11 mouse cellular contexts compared by ENCODE assay signal in genomic region chr12:117627311-117627710, GRCm38 (mm10).
DNase-seq lines count a peak whose midpoint lies in the region; ATAC-seq and TF ChIP-seq lines count a peak whose summit lies in the region.
"Had no signal": no experiment of that assay in that cellular context is flagged by ENCODE, and none has a peak within 500 bp of the region (broad histone marks: within the 10 kb centered on the region; RNA-seq: fewer than 3 reads in every experiment).

No protein-coding gene starts in this region.

- no peaks in the 10 kb centered on the region for H3K4me1 ChIP-seq in kidney, adult 2 months (ENCODE audit: control insufficient read depth, insufficient read depth, low read length)
- peaks cover 3% of the 10 kb centered on the region; the same call in 1 of the 2 replicates for H3K4me1 ChIP-seq in hindbrain, postnatal 0 days (ENCODE audit: insufficient read depth, low read length)
- H3K4me1 ChIP-seq in midbrain, embryonic 16.5 days (ENCODE audit: control insufficient read depth, insufficient read depth, low read length) = peaks cover 8% of the 10 kb centered on the region; the same call in 1 of the 2 replicates

- peak; percentile 82 for ATAC-seq in hindbrain, postnatal 0 days
- ATAC-seq in midbrain, embryonic 16.5 days = 0 out of 2 replicates have a peak, but pooled peaks have one; percentile 73
- ATAC-seq: lung, postnatal 0 days had no signal

- H3K4me2 ChIP-seq in hindbrain, postnatal 0 days (ENCODE audit: low read depth, low read length) = no peak overlapping the region
- H3K4me2 ChIP-seq in midbrain, embryonic 16.5 days (ENCODE audit: low read length) = no peak overlapping the region

- H3K27ac ChIP-seq in kidney, adult 2 months (ENCODE audit: insufficient read depth, low read depth, low read length) = no peak overlapping the region
- no peak overlapping the region for H3K27ac ChIP-seq in hindbrain, postnatal 0 days
- no peak overlapping the region for H3K27ac ChIP-seq in midbrain, embryonic 16.5 days (ENCODE audit: low read length)

- DNase-seq in kidney, adult 2 months = peak; percentile 27
- no peak for DNase-seq in kidney, adult 11 months
- peak; percentile 47 for DNase-seq in embryo, embryonic 10 days (ENCODE audit: low spot score)
- DNase-seq in hindbrain, postnatal 0 days (ENCODE audit: low spot score) = peak; percentile 65
- no peak for DNase-seq in gastrocnemius, adult 8-10 months (ENCODE audit: low spot score in 2 of 2)
- no peak for DNase-seq in adrenal gland, postnatal 4 days (ENCODE audit: low spot score in 2 of 2)
- DNase-seq in frontal cortex, postnatal 25 days (ENCODE audit: low spot score in 2 of 2) = no peak
- DNase-seq: cerebellum, adult 9-11 months; heart, postnatal 4 days had no signal

- no peak overlapping the region for H3K9ac ChIP-seq in hindbrain, postnatal 0 days (replicated peaks; ENCODE audit: low read length)
- no peak overlapping the region for H3K9ac ChIP-seq in midbrain, embryonic 16.5 days (ENCODE audit: low read depth, low read length)

- H3K9me3 ChIP-seq in hindbrain, postnatal 0 days (ENCODE audit: low read length) = no peaks in the 10 kb centered on the region
- H3K9me3 ChIP-seq in midbrain, embryonic 16.5 days (replicated peaks; ENCODE audit: control insufficient read depth, low read length, poor library complexity, severe bottlenecking) = no peaks in the 10 kb centered on the region

- 32% methylated on average over 2 of the region's 2 CpGs for WGBS in kidney, adult 2 months
- 31% methylated on average over 2 of the region's 2 CpGs for WGBS in hindbrain, postnatal 0 days
- WGBS in midbrain, embryonic 16.5 days = 32% methylated on average over 2 of the region's 2 CpGs

- TF ChIP-seq POLR2A in kidney, adult 2 months (IDR thresholded peaks at IDR 0.05; ENCODE audit: low read depth, low read length) = no peak

- no peak overlapping the region for H3K4me3 ChIP-seq in kidney, adult 2 months (ENCODE audit: insufficient read depth, low read depth, low read length)
- no peak overlapping the region for H3K4me3 ChIP-seq in hindbrain, postnatal 0 days (ENCODE audit: low read length)
- H3K4me3 ChIP-seq in midbrain, embryonic 16.5 days (ENCODE audit: low read depth, low read length) = no peak overlapping the region

- no peaks in the 10 kb centered on the region for H3K27me3 ChIP-seq in kidney, adult 2 months (replicated peaks; ENCODE audit: control insufficient read depth, insufficient read depth, low read length)
- no peaks in the 10 kb centered on the region for H3K27me3 ChIP-seq in hindbrain, postnatal 0 days (ENCODE audit: insufficient read depth, low read length)
- no peaks in the 10 kb centered on the region for H3K27me3 ChIP-seq in midbrain, embryonic 16.5 days (ENCODE audit: control insufficient read depth, insufficient read depth, low read depth, low read length)

- no peak for TF ChIP-seq CTCF in kidney, adult 2 months (conservative IDR thresholded peaks at IDR 0.05; ENCODE audit: insufficient read depth, insufficient read length, low read depth, low read length)
- no peak for TF ChIP-seq CTCF in hindbrain, postnatal 0 days (IDR thresholded peaks at IDR 0.05; ENCODE audit: low read depth)

- H3K36me3 ChIP-seq in kidney, adult 2 months (ENCODE audit: control insufficient read depth, insufficient read depth, low read length) = no peaks in the 10 kb centered on the region
- H3K36me3 ChIP-seq in hindbrain, postnatal 0 days (ENCODE audit: insufficient read depth, low read length) = no peaks in the 10 kb centered on the region
- H3K36me3 ChIP-seq in midbrain, embryonic 16.5 days (ENCODE audit: control insufficient read depth, insufficient read depth, low read length) = no peaks in the 10 kb centered on the region

Comparison
In these comparisons a context has a peak if more than half of its experiments do, and no peak if none do; other contexts are left out.
1. DNase-seq: peak in kidney, adult 2 months (single experiment), embryo, embryonic 10 days (single experiment) and hindbrain, postnatal 0 days (single experiment); none in kidney, adult 11 months (single experiment), gastrocnemius, adult 8-10 months (0 of 2), adrenal gland, postnatal 4 days (0 of 2) and frontal cortex, postnatal 25 days (0 of 2).